Mouse (Mus musculus) limb, embryonic 11.5 days (tissue): ENCODE measurements around the gene Cdk2ap1. TPM values are rescaled to one million over a fixed set of nuclear protein-coding genes. Genes with fewer than 3 reads are reported as not detected.

Experiments used
- polyA plus RNA-seq: library from polyadenylated mRNA; unstranded; fragments of >200 nt; fragmentation: Nextera tagmentation; extraction: Ambion mirVana; gene quantifications from 2 replicates; pipeline ENCODE4 v1.2.1, GENCODE M21; 2014

Gene Cdk2ap1
- polyA plus RNA-seq, 1 experiment from 2014 or later, result 300 TPM

Other genes starting within 250 kb of the Cdk2ap1 start
- gene Arl6ip4, start 247.0 kb downstream of the Cdk2ap1 start, polyA plus RNA-seq, result 116 TPM in 2 replicates
- gene Pitpnm2, start 113.3 kb downstream of the Cdk2ap1 start, polyA plus RNA-seq, result 3.4 and 3.7 TPM in 2 replicates
- 18.1 and 18.3 TPM in 2 replicates for gene Mphosph9, start 35.1 kb downstream of the Cdk2ap1 start, polyA plus RNA-seq
- 14.0 and 17.6 TPM in 2 replicates for gene 2810006K23Rik, start 35.0 kb downstream of the Cdk2ap1 start, polyA plus RNA-seq
- gene Sbno1, start 62.9 kb upstream of the Cdk2ap1 start, polyA plus RNA-seq, result 84.9 and 85.7 TPM in 2 replicates
- 102 and 121 TPM in 2 replicates for gene Kmt5a, start 76.8 kb upstream of the Cdk2ap1 start, polyA plus RNA-seq
- 28.7 and 29.3 TPM in 2 replicates for gene Rilpl2, start 115.3 kb upstream of the Cdk2ap1 start, polyA plus RNA-seq
- 14.1 and 15.3 TPM in 2 replicates for gene Snrnp35, start 120.1 kb upstream of the Cdk2ap1 start, polyA plus RNA-seq
- 30.0 and 30.7 TPM in 2 replicates for gene Rilpl1, start 168.3 kb upstream of the Cdk2ap1 start, polyA plus RNA-seq
- 501 and 517 TPM in 2 replicates for gene Tmed2, start 177.6 kb upstream of the Cdk2ap1 start, polyA plus RNA-seq
- gene Ddx55, start 189.8 kb upstream of the Cdk2ap1 start, polyA plus RNA-seq, result 14.4 and 15.3 TPM in 2 replicates
- 83.1 and 85.1 TPM in 2 replicates for gene Eif2b1, start 216.0 kb upstream of the Cdk2ap1 start, polyA plus RNA-seq
- 98.7 and 107 TPM in 2 replicates for gene Gtf2h3, start 216.1 kb upstream of the Cdk2ap1 start, polyA plus RNA-seq